Mouse (Mus musculus): ENCODE measurements around the gene Znrf4. TPM values are rescaled to one million over a fixed set of nuclear protein-coding genes. Genes with fewer than 3 reads are reported as not detected.
A peak's percentile ranks its signal among the peaks of the same experiment; 100 is the strongest.
"Not testable (repeated sequence)": the region's sequence is repeated elsewhere in the genome, so short reads cannot be mapped to it uniquely, and the experiment has no call there.

The Znrf4 gene
- polyA plus RNA-seq, 1 experiment from 2014 or later: not detected

GRCm38 (mm10) chr17:56506417-56507065, 5.7 kb downstream of the Znrf4 start:
- H3K4me1 ChIP-seq (ENCODE audit: control insufficient read depth, insufficient read depth, low read length): peaks cover 5% of the 10 kb centered on the region
- H3K9me3 ChIP-seq (ENCODE audit: control insufficient read depth, low read length): peaks cover 9% of the 10 kb centered on the region
- 58% methylated on average over 15 of the region's 15 CpGs for WGBS
- ATAC-seq (ENCODE audit: low read depth) (no peak), DNase-seq (ENCODE audit: low spot score) (no peak)
- no peaks in the 10 kb centered on the region for H3K36me3 ChIP-seq (ENCODE audit: control insufficient read depth, insufficient read depth, low read length)
- H3K4me3 ChIP-seq (ENCODE audit: low read depth, low read length): peak overlapping the region; percentile 63
- H3K27me3 ChIP-seq (replicated peaks; ENCODE audit: control insufficient read depth, insufficient read depth, low read length): peaks cover 29% of the 10 kb centered on the region
- peak overlapping the region; percentile 98 for H3K4me2 ChIP-seq (ENCODE audit: low read depth, low read length)
- peak overlapping the region; percentile 87 for H3K9ac ChIP-seq (ENCODE audit: low read depth, low read length)
- H3K27ac ChIP-seq (replicated peaks; ENCODE audit: low read depth, low read length): peak overlapping the region; percentile 93; the same call in 1 of the 2 replicates

DNA sequence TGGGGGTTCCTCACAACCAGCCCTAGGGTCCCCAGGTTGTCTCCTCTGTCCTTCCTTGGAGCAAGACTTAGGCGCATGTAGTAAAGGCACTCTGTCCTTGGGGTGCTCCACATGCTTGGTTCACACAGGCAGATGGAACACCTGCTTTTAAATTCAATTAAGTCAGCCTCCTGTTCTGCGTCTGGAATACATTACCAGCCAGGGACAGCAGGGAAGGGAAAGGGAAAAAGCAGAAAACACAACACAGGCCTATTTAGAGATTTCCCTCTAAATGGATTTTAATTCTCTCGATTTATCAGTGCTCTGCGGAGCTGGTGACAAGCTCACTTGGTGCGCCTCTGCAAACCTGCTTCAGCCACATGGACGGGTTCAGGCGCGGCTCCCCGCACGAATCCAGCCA, 6.8 kb downstream of the Znrf4 start:
- ATAC-seq (ENCODE audit: low read depth): no peak
- no peak overlapping the region for H3K4me3 ChIP-seq (ENCODE audit: low read depth, low read length)
- H3K4me2 ChIP-seq (ENCODE audit: low read depth, low read length): no peak overlapping the region
- H3K27ac ChIP-seq (replicated peaks; ENCODE audit: low read depth, low read length): no peak overlapping the region
- 64% methylated on average over 10 of the region's 10 CpGs for whole genome bisulfite sequencing
- no peak overlapping the region for H3K9ac ChIP-seq (ENCODE audit: low read depth, low read length)
- peaks cover 9% of the 10 kb centered on the region for H3K9me3 ChIP-seq (ENCODE audit: control insufficient read depth, low read length)
- H3K4me1 ChIP-seq (ENCODE audit: control insufficient read depth, insufficient read depth, low read length): peaks cover 5% of the 10 kb centered on the region
- no peaks in the 10 kb centered on the region for H3K36me3 ChIP-seq (ENCODE audit: control insufficient read depth, insufficient read depth, low read length)
- no peak for DNase-seq (ENCODE audit: low spot score)
- peaks cover 18% of the 10 kb centered on the region for H3K27me3 ChIP-seq (replicated peaks; ENCODE audit: control insufficient read depth, insufficient read depth, low read length)

- no peak overlapping the region for H3K4me2 ChIP-seq (ENCODE audit: low read depth, low read length)
- H3K27me3 ChIP-seq (replicated peaks; ENCODE audit: control insufficient read depth, insufficient read depth, low read length): no peaks in the 10 kb centered on the region
- H3K9ac ChIP-seq (ENCODE audit: low read depth, low read length): no peak overlapping the region
- WGBS: 36% methylated on average over 9 of the region's 9 CpGs
- no peak overlapping the region for H3K4me3 ChIP-seq (ENCODE audit: low read depth, low read length)
- H3K4me1 ChIP-seq (ENCODE audit: control insufficient read depth, insufficient read depth, low read length): peaks cover 5% of the 10 kb centered on the region
- no peak overlapping the region for H3K27ac ChIP-seq (replicated peaks; ENCODE audit: low read depth, low read length)
- H3K9me3 ChIP-seq (ENCODE audit: control insufficient read depth, low read length): peaks cover 13% of the 10 kb centered on the region
- no peaks in the 10 kb centered on the region for H3K36me3 ChIP-seq (ENCODE audit: control insufficient read depth, insufficient read depth, low read length)
- DNase-seq (ENCODE audit: low spot score): peak; percentile 75
- ATAC-seq (ENCODE audit: low read depth): peak; percentile 19; the same call in 1 of the 2 replicates
Observed at GRCm38 (mm10) chr17:56502526-56502925, 9.7 kb downstream of the Znrf4 start.

DNA sequence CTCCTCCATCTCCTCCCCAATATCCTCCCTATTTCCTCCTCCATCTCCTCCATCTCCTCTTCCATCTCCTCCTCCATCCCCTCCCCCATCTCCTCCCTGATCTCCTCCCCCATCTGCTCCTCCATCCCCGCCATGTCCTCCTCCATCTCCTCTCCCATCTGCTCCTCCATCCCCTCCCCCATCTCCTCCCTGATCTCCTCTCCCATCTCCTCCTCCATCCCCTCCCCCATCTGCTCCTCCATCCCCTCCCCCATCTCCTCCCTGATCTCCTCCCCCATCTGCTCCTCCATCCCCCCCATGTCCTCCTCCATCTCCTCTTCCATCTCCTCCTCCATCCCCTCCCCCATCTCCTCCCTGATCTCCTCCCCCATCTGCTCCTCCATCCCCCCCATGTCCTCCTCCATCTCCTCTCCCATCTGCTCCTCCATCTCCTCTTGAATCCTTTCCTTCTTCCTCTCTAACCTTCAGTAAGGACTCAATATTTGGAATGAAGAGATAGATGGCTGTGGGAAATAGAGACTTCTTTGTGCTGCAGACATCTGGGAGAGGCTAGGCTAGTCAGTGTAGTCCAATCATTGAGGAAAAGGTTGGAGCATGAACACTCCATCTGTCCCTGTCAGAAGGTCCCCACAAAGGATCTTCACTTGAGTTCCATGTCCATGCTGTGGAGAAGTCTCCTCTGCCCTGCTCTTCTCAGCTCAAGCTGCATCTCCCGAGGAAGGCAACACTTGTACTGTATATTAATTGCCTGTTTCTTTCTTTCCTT, 10.4 kb downstream of the Znrf4 start:
- ATAC-seq (ENCODE audit: low read depth); H3K27me3 ChIP-seq (replicated peaks; ENCODE audit: control insufficient read depth, insufficient read depth, low read length); H3K27ac ChIP-seq (replicated peaks; ENCODE audit: low read depth, low read length); H3K4me3 ChIP-seq (ENCODE audit: low read depth, low read length); H3K36me3 ChIP-seq (ENCODE audit: control insufficient read depth, insufficient read depth, low read length); DNase-seq (ENCODE audit: low spot score); H3K4me1 ChIP-seq (ENCODE audit: control insufficient read depth, insufficient read depth, low read length); H3K9ac ChIP-seq (ENCODE audit: low read depth, low read length); H3K4me2 ChIP-seq (ENCODE audit: low read depth, low read length): not testable (repeated sequence)
- WGBS: 53% methylated on average over 2 of the region's 2 CpGs
- H3K9me3 ChIP-seq (ENCODE audit: control insufficient read depth, low read length): peaks cover 13% of the 10 kb centered on the region

DNA sequence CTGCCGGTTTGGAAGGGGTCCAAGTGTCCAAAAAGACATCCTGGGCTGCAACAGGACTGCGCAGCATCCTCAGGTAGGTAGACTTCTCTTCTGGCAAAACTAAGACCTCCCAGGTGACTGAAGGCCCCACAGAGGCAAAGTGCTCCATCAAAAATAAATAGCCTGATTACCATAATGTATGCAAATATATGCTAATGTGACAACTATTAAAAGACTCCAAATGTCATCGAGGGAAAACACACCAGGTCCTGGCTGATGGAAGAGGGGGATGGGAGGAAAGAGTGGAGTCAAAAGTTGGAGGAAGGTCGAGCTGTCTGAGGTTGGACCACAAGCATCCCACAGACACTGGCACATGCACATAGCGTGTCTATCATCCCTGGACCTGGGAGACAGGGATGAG, 13.0 kb downstream of the Znrf4 start:
- no peak overlapping the region for H3K9ac ChIP-seq (ENCODE audit: low read depth, low read length)
- no peaks in the 10 kb centered on the region for H3K36me3 ChIP-seq (ENCODE audit: control insufficient read depth, insufficient read depth, low read length)
- H3K4me1 ChIP-seq (ENCODE audit: control insufficient read depth, insufficient read depth, low read length): no peaks in the 10 kb centered on the region
- no peak overlapping the region for H3K4me2 ChIP-seq (ENCODE audit: low read depth, low read length)
- H3K4me3 ChIP-seq (ENCODE audit: low read depth, low read length): no peak overlapping the region
- no peak for DNase-seq (ENCODE audit: low spot score)
- no peaks in the 10 kb centered on the region for H3K27me3 ChIP-seq (replicated peaks; ENCODE audit: control insufficient read depth, insufficient read depth, low read length)
- H3K9me3 ChIP-seq (ENCODE audit: control insufficient read depth, low read length): peaks cover 27% of the 10 kb centered on the region
- H3K27ac ChIP-seq (replicated peaks; ENCODE audit: low read depth, low read length): no peak overlapping the region
- 76% methylated on average over 5 of the region's 5 CpGs for WGBS
- ATAC-seq (ENCODE audit: low read depth): no peak

DNA sequence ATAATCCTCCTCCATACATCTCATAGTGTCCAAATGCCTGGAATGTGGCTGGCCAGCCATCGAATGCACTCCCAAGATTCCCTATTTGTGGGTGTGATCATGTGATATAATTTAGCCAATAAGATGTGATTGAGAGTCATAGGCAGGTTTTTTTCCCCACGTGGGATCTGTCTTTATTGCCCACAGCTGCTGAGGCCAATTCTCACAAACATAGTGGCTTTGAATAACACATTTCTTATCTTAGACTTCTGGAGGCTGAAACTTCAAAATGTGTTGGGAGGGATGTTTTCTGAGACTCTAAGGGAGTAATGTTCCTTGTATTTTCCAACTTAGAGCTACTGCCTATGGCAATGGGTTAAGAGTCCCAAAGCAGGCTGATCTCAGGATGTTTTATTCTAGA, 17.8 kb downstream of the Znrf4 start:
- H3K9ac ChIP-seq (ENCODE audit: low read depth, low read length): no peak overlapping the region
- H3K27me3 ChIP-seq (replicated peaks; ENCODE audit: control insufficient read depth, insufficient read depth, low read length): no peaks in the 10 kb centered on the region
- H3K9me3 ChIP-seq (ENCODE audit: control insufficient read depth, low read length): peaks cover 55% of the 10 kb centered on the region
- 70% methylated on average over 2 of the region's 2 CpGs for WGBS
- no peak overlapping the region for H3K4me2 ChIP-seq (ENCODE audit: low read depth, low read length)
- ATAC-seq (ENCODE audit: low read depth) (no peak), DNase-seq (ENCODE audit: low spot score) (no peak)
- H3K36me3 ChIP-seq (ENCODE audit: control insufficient read depth, insufficient read depth, low read length): no peaks in the 10 kb centered on the region
- H3K4me3 ChIP-seq (ENCODE audit: low read depth, low read length): no peak overlapping the region
- no peak overlapping the region for H3K27ac ChIP-seq (replicated peaks; ENCODE audit: low read depth, low read length)
- no peaks in the 10 kb centered on the region for H3K4me1 ChIP-seq (ENCODE audit: control insufficient read depth, insufficient read depth, low read length)

DNA sequence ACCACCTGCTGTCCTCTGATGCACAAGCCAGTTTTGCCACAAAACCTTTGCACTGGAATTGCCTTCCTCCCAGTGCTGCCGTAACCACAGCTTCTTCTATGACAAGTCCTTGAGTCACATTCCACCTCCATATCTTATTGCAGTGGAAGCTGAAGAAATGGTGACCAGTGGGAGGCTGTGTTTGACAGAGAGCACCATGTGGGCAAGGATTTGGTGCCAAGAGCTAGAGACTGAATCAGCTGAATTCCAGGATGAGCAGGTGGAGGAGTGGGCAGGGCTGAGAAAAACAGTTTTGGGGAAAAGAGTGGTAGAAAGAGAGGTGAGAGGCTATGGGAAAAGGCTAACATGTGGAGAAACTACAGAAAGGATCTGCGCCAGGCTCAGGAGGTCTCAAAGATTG, 18.4 kb downstream of the Znrf4 start:
- Histone ChIP-seq H3K36me3 (ENCODE audit: control insufficient read depth, insufficient read depth, low read length) (no peaks in the 10 kb centered on the region), H3K27me3 (replicated peaks; ENCODE audit: control insufficient read depth, insufficient read depth, low read length) (no peaks in the 10 kb centered on the region), H3K27ac (replicated peaks; ENCODE audit: low read depth, low read length) (no peak overlapping the region), H3K9me3 (ENCODE audit: control insufficient read depth, low read length) (peaks cover 55% of the 10 kb centered on the region), H3K9ac (ENCODE audit: low read depth, low read length) (no peak overlapping the region), H3K4me3 (ENCODE audit: low read depth, low read length) (no peak overlapping the region), H3K4me1 (ENCODE audit: control insufficient read depth, insufficient read depth, low read length) (no peaks in the 10 kb centered on the region), H3K4me2 (ENCODE audit: low read depth, low read length) (no peak overlapping the region)
- no peak for DNase-seq (ENCODE audit: low spot score)
- WGBS: 98% methylated on average over 2 of the region's 2 CpGs
- no peak for ATAC-seq (ENCODE audit: low read depth)

DNA sequence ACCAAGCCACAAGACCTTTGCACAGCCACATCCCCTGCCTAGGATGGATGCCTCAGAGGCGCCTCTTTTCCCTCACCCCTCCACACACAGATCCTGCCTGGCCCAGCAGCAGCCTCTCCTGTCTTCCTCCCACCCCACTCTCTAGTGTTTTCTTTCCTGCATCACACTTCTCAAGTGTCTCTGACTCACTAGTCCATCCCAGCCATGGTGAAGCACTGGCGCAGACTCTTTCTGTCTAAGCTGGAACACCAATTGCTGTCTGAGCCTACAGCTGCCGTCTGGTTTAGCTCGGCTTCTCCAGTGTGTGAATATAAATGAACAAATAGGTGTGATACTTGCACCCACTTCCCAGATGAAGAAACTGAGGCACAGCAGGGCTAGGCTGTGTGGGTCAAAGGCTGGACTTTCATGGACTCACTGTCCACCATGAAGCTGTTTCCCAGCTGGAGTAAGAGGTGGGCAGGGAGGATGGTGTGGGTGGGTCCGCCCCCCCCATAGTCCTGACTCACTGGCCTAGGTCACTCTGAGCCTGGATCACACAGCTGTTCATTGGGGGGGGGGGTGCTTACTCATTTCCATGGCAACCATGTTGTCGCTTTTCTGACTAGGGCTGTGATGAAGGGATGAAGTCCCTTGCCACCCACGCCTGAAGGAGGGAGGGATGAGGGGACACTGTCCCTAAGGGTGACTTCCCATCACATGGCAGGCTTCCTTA, 21.6 kb downstream of the Znrf4 start:
- Histone ChIP-seq H3K4me3 (ENCODE audit: low read depth, low read length) (no peak overlapping the region), H3K9me3 (ENCODE audit: control insufficient read depth, low read length) (peaks cover 42% of the 10 kb centered on the region), H3K36me3 (ENCODE audit: control insufficient read depth, insufficient read depth, low read length) (no peaks in the 10 kb centered on the region), H3K27me3 (replicated peaks; ENCODE audit: control insufficient read depth, insufficient read depth, low read length) (no peaks in the 10 kb centered on the region), H3K4me2 (ENCODE audit: low read depth, low read length) (no peak overlapping the region), H3K9ac (ENCODE audit: low read depth, low read length) (no peak overlapping the region), H3K27ac (replicated peaks; ENCODE audit: low read depth, low read length) (no peak overlapping the region), H3K4me1 (ENCODE audit: control insufficient read depth, insufficient read depth, low read length) (no peaks in the 10 kb centered on the region)
- no peak for DNase-seq (ENCODE audit: low spot score)
- ATAC-seq (ENCODE audit: low read depth): no peak
- 82% methylated on average over 7 of the region's 7 CpGs for WGBS
